Mouse (Mus musculus) hindbrain, embryonic 14.5 days (tissue): Measurements from ENCODE around the gene Cyp2c23. TPM values are rescaled to one million over a fixed set of nuclear protein-coding genes. Genes with fewer than 3 reads are reported as not detected.

ENCODE experiments used
- ATAC-seq: fragments of 200-750 bp; cut with Nextera tagmentation; 2 replicates; pipeline ENCODE4 v1.8.0; 2017; ENCODE audit warnings: moderate number of reproducible peaks, mild to moderate bottlenecking, moderate TSS enrichment, moderate library complexity; ENCODE audit not compliant: low FRiP score
- DNase-seq: peaks from one replicate; pipeline ENCODE4 v3.0.0-alpha.2; 2015; ENCODE audit warnings: low spot score
- H3K27ac ChIP-seq: fragments of 300-500 bp; sonication (generic); 2 replicates; pipeline ENCODE4 v1.5.1; 2014; ENCODE audit warnings: mild to moderate bottlenecking, moderate library complexity
- H3K27me3 ChIP-seq: fragments of 300-500 bp; sonication (generic); 2 replicates; pipeline ENCODE4 v1.6.1; 2014; ENCODE audit warnings: mild to moderate bottlenecking, low read length, mixed read lengths; ENCODE audit not compliant: control insufficient read depth, insufficient read depth
- H3K36me3 ChIP-seq: fragments of 300-500 bp; sonication (generic); replicated peaks from 2 replicates; pipeline ENCODE4 v1.6.1; 2014; ENCODE audit not compliant: control insufficient read depth, insufficient read depth
- H3K4me1 ChIP-seq: fragments of 300-500 bp; sonication (generic); replicated peaks from 2 replicates; pipeline ENCODE4 v1.6.1; 2014; ENCODE audit warnings: antibody characterized with exemption, low read length, mixed read lengths; ENCODE audit not compliant: control insufficient read depth, insufficient read depth
- H3K4me2 ChIP-seq: fragments of 300-500 bp; sonication (generic); replicated peaks from 2 replicates; pipeline ENCODE4 v1.6.1; 2014; ENCODE audit warnings: mild to moderate bottlenecking, moderate library complexity
- H3K4me3 ChIP-seq: fragments of 300-500 bp; sonication (generic); replicated peaks from 2 replicates; pipeline ENCODE4 v1.5.1; 2014; ENCODE audit warnings: mild to moderate bottlenecking, low read length
- H3K9ac ChIP-seq: fragments of 300-500 bp; sonication (generic); 2 replicates; pipeline ENCODE4 v1.6.1; 2014
- H3K9me3 ChIP-seq: fragments of 300-500 bp; sonication (generic); 2 replicates; pipeline ENCODE4 v1.6.1; 2016; ENCODE audit warnings: low read length; ENCODE audit not compliant: control insufficient read depth
- WGBS: fragments of 180-500 bp; shearing (Covaris S2); extraction: QIAGEN DNeasy Blood & Tissue Kit; methylation state at CpG from one replicate; pipeline ENCODE4 v1.1.7; 2014; 5-methylcytosine and 5-hydroxymethylcytosine counted together
- polyA plus RNA-seq: library from polyadenylated mRNA; unstranded; fragments of >200 nt; fragmentation: Nextera tagmentation; extraction: Ambion mirVana; gene quantifications from 2 replicates; pipeline ENCODE4 v1.2.1, GENCODE M21; 2014

Cyp2c23 gene
- polyA plus RNA-seq, 1 experiment from 2014 or later = not detected

GRCm38 (mm10) chr19:43966481-43966880 is 62.5 kb downstream of the Cyp2c23 start:
- Histone ChIP-seq H3K4me2 (no peak overlapping the region), H3K9ac (no peak overlapping the region), H3K4me1 (no peaks in the 10 kb centered on the region), H3K27me3 (no peaks in the 10 kb centered on the region), H3K27ac (no peak overlapping the region), H3K4me3 (no peak overlapping the region), H3K9me3 (no peaks in the 10 kb centered on the region), H3K36me3 (no peaks in the 10 kb centered on the region)
- ATAC-seq = no peak
- no peak for DNase-seq
- 91% methylated on average over 2 of the region's 2 CpGs for WGBS

GRCm38 (mm10) chr19:43965496-43966085 is 63.4 kb downstream of the Cyp2c23 start:
- Histone ChIP-seq H3K27ac (no peak overlapping the region), H3K4me3 (no peak overlapping the region), H3K4me1 (no peaks in the 10 kb centered on the region), H3K27me3 (no peaks in the 10 kb centered on the region), H3K4me2 (no peak overlapping the region), H3K9ac (no peak overlapping the region), H3K36me3 (no peaks in the 10 kb centered on the region), H3K9me3 (no peaks in the 10 kb centered on the region)
- DNase-seq (no peak), ATAC-seq (no peak)
- WGBS = 90% methylated on average over 11 of the region's 11 CpGs

- DNase-seq (no peak), ATAC-seq (no peak)
- no peaks in the 10 kb centered on the region for H3K9me3 ChIP-seq
- no peak overlapping the region for H3K27ac ChIP-seq
- no peak overlapping the region for H3K4me2 ChIP-seq
- H3K4me3 ChIP-seq = no peak overlapping the region
- WGBS = 69% methylated on average over 9 of the region's 9 CpGs
- no peak overlapping the region for H3K9ac ChIP-seq
- no peaks in the 10 kb centered on the region for H3K4me1 ChIP-seq
- no peaks in the 10 kb centered on the region for H3K27me3 ChIP-seq
- H3K36me3 ChIP-seq = no peaks in the 10 kb centered on the region
Observed at GRCm38 (mm10) chr19:43962795-43963194, 66.2 kb downstream of the Cyp2c23 start.

GRCm38 (mm10) chr19:43961185-43961584 is 67.8 kb downstream of the Cyp2c23 start:
- H3K9me3 ChIP-seq = no peaks in the 10 kb centered on the region
- no peaks in the 10 kb centered on the region for H3K27me3 ChIP-seq
- ATAC-seq (no peak), DNase-seq (no peak)
- whole genome bisulfite sequencing = 84% methylated on average over 2 of the region's 2 CpGs
- no peak overlapping the region for H3K9ac ChIP-seq
- no peak overlapping the region for H3K4me3 ChIP-seq
- H3K36me3 ChIP-seq = no peaks in the 10 kb centered on the region
- H3K27ac ChIP-seq = no peak overlapping the region
- H3K4me1 ChIP-seq = no peaks in the 10 kb centered on the region
- no peak overlapping the region for H3K4me2 ChIP-seq

- Histone ChIP-seq H3K27ac (no peak overlapping the region), H3K9ac (no peak overlapping the region), H3K4me2 (no peak overlapping the region), H3K4me3 (no peak overlapping the region), H3K4me1 (no peaks in the 10 kb centered on the region), H3K9me3 (no peaks in the 10 kb centered on the region), H3K36me3 (no peaks in the 10 kb centered on the region), H3K27me3 (no peaks in the 10 kb centered on the region)
- no peak for ATAC-seq
- no peak for DNase-seq
- WGBS = 89% methylated on average over 11 of the region's 11 CpGs
Observed at GRCm38 (mm10) chr19:43960014-43960413, 69.0 kb downstream of the Cyp2c23 start.

GRCm38 (mm10) chr19:43959162-43959561 is 69.8 kb downstream of the Cyp2c23 start:
- Histone ChIP-seq H3K27ac (no peak overlapping the region), H3K27me3 (no peaks in the 10 kb centered on the region), H3K36me3 (no peaks in the 10 kb centered on the region), H3K9ac (no peak overlapping the region), H3K9me3 (no peaks in the 10 kb centered on the region), H3K4me2 (no peak overlapping the region), H3K4me3 (no peak overlapping the region), H3K4me1 (no peaks in the 10 kb centered on the region)
- 32% methylated on average over 2 of the region's 2 CpGs for WGBS
- DNase-seq (peak; percentile 70), ATAC-seq (no peak)

GRCm38 (mm10) chr19:43957881-43958280 is 71.1 kb downstream of the Cyp2c23 start:
- Histone ChIP-seq H3K9ac (no peak overlapping the region), H3K27ac (no peak overlapping the region), H3K9me3 (no peaks in the 10 kb centered on the region), H3K4me1 (no peaks in the 10 kb centered on the region), H3K27me3 (no peaks in the 10 kb centered on the region), H3K4me2 (no peak overlapping the region), H3K4me3 (no peak overlapping the region), H3K36me3 (no peaks in the 10 kb centered on the region)
- ATAC-seq = no peak
- 92% methylated on average over 4 of the region's 4 CpGs for WGBS
- no peak for DNase-seq

- DNase-seq (no peak), ATAC-seq (no peak)
- Histone ChIP-seq H3K27ac (no peak overlapping the region), H3K27me3 (no peaks in the 10 kb centered on the region), H3K9ac (no peak overlapping the region), H3K4me2 (no peak overlapping the region), H3K4me1 (no peaks in the 10 kb centered on the region), H3K4me3 (no peak overlapping the region), H3K36me3 (no peaks in the 10 kb centered on the region), H3K9me3 (no peaks in the 10 kb centered on the region)
- 38% methylated on average over 4 of the region's 4 CpGs for WGBS
Observed at GRCm38 (mm10) chr19:43957402-43957801, 71.6 kb downstream of the Cyp2c23 start.

- Histone ChIP-seq H3K4me3 (no peak overlapping the region), H3K4me2 (no peak overlapping the region), H3K27ac (no peak overlapping the region), H3K36me3 (no peaks in the 10 kb centered on the region), H3K9me3 (no peaks in the 10 kb centered on the region), H3K4me1 (no peaks in the 10 kb centered on the region), H3K9ac (no peak overlapping the region), H3K27me3 (no peaks in the 10 kb centered on the region)
- no peak for ATAC-seq
- DNase-seq = no peak
- 67% methylated on average over 5 of the region's 5 CpGs for WGBS
Observed at GRCm38 (mm10) chr19:43955266-43955665, 73.7 kb downstream of the Cyp2c23 start.
